Mouse (Mus musculus): ENCODE results near the gene Gm3269. TPM values are rescaled to one million over a fixed set of nuclear protein-coding genes. Genes with fewer than 3 reads are reported as not detected.
A peak's percentile ranks its signal among the peaks of the same experiment; 100 is the strongest.
"Not testable (repeated sequence)": the region's sequence is repeated elsewhere in the genome, so short reads cannot be mapped to it uniquely, and the experiment has no call there.

Gene Gm3269
- not detected in 2 replicates for total RNA-seq (2021)
- long read RNA-seq, experiment 1, result 0 reads
- long read RNA-seq, experiment 2, result 0 reads

DNA sequence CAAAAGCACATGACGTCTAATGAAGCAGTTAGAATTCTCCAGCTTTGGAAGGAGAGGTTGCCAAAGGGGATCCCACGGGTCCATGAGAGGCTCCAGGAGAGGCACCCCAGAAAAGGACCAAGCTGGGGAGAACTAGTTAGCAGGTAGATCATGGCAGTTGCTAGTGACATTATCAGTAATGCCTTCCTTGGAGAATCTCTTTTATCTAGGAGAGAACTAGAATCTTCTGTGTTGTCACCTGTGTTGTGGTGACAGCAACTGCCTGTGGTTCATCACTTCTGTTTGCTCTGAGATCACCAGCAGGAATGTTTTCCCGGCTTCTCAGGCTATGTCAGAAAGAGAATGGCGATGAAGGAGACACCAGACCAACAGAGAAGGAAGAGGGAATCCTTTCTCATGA is at the start of gene Gm3269:
Gene Gm3269 (plus strand): TSS at position 301 of the 400 bp plus-strand sequence.
- DNase-seq, result not testable (repeated sequence)

DNA sequence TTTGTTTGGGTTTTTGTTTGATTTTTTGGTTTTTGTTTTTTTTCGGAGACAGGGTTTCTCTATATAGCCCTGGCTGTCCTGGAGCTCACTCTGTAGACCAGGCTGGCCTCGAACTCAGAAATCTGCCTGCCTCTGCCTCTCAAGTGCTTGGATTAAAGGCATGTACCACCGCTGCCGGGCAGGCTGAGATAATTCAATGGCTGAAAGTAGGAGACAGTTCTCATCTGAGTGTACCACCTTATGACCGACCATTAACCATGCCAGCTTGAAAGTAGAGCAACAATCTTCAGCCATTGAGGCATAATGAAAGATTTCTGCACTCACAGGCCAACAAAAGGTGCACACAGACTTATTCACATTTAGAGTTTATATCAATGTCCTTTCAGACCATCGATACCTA is 31.5 kb upstream of the Gm3269 start:
- DNase-seq, result peak; percentile 3

DNA sequence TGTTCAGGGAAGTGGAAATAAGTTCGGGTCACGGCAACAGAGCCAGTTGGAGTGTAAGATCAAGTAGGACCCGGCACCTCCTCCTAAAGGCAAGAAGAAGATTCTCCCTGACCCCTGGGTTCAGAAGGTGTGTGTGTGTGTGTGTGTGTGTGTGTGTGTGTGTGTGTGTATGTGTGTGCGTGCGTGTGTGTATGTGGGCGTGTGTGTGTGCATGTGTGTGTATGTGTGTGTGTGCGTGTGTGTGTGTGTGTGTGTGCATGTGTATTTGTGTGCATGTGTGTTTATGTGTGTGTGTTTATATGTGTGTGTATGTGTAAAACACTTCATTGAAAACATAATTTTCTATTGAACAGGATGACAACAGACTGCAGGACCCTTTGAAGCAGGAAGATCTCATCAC is 16.0 kb upstream of the Gm3269 start:
- not testable (repeated sequence) for DNase-seq

DNA sequence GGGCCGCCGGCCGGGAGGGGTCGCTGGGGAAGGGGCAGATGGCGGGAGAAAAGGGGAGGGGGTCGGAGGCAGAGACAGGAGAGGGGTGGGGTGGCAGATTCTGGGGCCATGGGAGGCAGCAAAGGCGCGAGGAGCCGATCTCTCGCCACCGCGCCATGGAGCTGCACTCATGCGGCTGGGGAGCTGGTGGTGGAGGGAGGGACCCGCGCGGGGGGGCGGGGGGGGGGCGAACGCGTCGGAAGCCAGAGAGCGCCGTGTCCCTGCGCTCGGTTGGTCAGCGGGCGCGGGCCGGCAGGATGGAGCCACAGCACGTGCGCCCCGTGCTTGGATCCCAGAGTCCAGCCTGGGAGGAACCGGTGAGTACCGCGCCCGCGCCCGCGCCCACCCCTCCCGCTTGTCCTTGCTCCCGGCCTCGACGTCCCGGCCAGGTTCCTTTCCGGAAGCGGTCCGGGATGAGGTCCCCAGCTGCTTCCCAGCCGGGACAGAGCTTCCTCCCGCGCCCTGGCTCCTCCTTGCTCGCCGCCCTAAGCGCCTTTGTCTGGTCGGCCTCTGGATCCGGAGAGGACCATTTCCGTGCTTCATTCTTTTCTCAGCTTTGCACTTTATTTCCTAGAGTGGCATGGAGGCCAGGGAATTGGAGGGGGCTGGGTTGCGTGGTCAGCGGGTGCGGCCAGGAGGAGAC is 17.5 kb downstream of the Gm3269 start, which contains the start of gene Gm3264:
Gene Gm3264 (plus strand): TSS at position 278 of the 682 bp plus-strand sequence.
- DNase-seq, result peak; percentile 3

DNA sequence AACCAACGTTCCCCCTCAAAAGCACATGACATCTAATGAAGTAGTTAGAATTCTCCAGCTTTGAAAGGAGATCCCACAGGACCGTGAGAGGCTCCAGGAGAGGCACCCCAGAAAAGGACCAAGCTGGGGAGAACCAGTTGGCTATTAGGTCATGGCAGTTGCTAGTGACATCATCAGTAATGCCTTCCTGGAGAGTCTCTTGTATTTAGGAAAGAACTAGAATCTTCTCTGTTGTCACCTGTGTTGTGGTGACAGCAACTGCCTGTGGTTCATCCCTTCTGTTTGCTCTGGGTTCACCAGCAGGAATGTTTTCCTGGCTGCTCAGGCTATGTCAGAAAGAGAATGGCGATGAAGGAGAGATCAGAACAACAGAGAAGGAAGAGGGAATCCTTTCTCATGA is 54.2 kb downstream of the Gm3269 start, which contains the start of gene Gm3278:
Gene Gm3278 (plus strand): TSS at position 301 of the 400 bp plus-strand sequence.
- DNase-seq, result not testable (repeated sequence)

Other genes starting within 250 kb of the Gm3269 start
- not detected in 2 replicates for gene Gm8159, start 205.8 kb upstream of the Gm3269 start, total RNA-seq (2021)
- gene Gm3239, start 173.9 kb upstream of the Gm3269 start, total RNA-seq (2021), result not detected in 2 replicates
- not detected in 2 replicates for gene Gm7876, start 128.9 kb upstream of the Gm3269 start, total RNA-seq (2021)
- 0.19 TPM in 1 of 2 replicates, not detected in the other for gene Gm3252, start 111.3 kb upstream of the Gm3269 start, total RNA-seq (2021)
- not detected in 2 replicates for gene Gm9602, start 61.8 kb upstream of the Gm3269 start, total RNA-seq (2021)
- gene Gm3264, start 17.5 kb downstream of the Gm3269 start, total RNA-seq (2021), result 3.9 and 5.0 TPM in 2 replicates
- not detected in 2 replicates for gene Gm3278, start 54.3 kb downstream of the Gm3269 start, total RNA-seq (2021)
- gene Gm8297, start 145.8 kb downstream of the Gm3269 start, total RNA-seq (2021), result not detected in 2 replicates
- gene Gm3298, start 177.8 kb downstream of the Gm3269 start, total RNA-seq (2021), result not detected in 2 replicates
- gene 4930555G01Rik, start 212.5 kb downstream of the Gm3269 start, total RNA-seq (2021), result not detected in 2 replicates
- gene Gm8281, start 232.9 kb downstream of the Gm3269 start, total RNA-seq (2021), result 0.23 TPM in 1 of 2 replicates, not detected in the other

All from adrenal gland, postnatal 14 days (tissue).